Mouse (Mus musculus): ENCODE results near the gene Ly6g5c. TPM values are rescaled to one million over a fixed set of nuclear protein-coding genes. Genes with fewer than 3 reads are reported as not detected.

Gene Ly6g5c
- polyA plus RNA-seq, 1 experiment from 2014 or later: not detected

DNA sequence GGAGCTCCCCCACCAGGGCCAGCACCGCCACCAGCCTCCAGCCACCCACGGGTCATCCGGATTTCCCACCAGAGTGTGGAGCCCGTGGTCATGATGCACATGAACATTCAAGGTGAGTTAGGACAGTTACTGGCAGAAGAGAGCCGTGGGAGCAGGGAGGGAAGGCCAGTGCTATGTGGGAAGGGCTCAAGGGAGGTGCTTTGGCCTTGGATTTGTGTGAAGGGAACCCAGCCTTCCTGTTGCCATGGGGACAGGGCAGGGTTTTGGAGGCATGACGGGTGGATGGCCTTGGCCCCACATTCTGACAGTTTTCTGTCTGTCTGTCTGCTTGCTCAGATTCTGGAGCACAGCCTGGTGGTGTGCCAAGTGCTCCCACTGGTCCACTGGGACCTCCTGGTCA lies 33.9 kb downstream of the Ly6g5c start:
- H3K4me2 ChIP-seq (ENCODE audit: low read depth, low read length): no peak overlapping the region
- ATAC-seq: no peak
- H3K27me3 ChIP-seq (replicated peaks; ENCODE audit: control insufficient read depth, insufficient read depth, low read length): no peaks in the 10 kb centered on the region
- H3K9me3 ChIP-seq (ENCODE audit: control insufficient read depth, low read length): peaks cover 3% of the 10 kb centered on the region; the same call in 1 of the 2 replicates
- H3K27ac ChIP-seq (ENCODE audit: low read length): no peak overlapping the region
- peaks cover 69% of the 10 kb centered on the region for H3K36me3 ChIP-seq (ENCODE audit: control insufficient read depth, insufficient read depth, low read length)
- WGBS: 88% methylated on average over 6 of the region's 6 CpGs
- no peak overlapping the region for H3K9ac ChIP-seq (ENCODE audit: low read depth, low read length)
- H3K4me1 ChIP-seq (ENCODE audit: control insufficient read depth, insufficient read depth, low read length): 0 out of 2 replicates have a peak, but pooled peaks cover 9% of the 10 kb centered on the region
- no peak overlapping the region for H3K4me3 ChIP-seq (ENCODE audit: low read length)

DNA sequence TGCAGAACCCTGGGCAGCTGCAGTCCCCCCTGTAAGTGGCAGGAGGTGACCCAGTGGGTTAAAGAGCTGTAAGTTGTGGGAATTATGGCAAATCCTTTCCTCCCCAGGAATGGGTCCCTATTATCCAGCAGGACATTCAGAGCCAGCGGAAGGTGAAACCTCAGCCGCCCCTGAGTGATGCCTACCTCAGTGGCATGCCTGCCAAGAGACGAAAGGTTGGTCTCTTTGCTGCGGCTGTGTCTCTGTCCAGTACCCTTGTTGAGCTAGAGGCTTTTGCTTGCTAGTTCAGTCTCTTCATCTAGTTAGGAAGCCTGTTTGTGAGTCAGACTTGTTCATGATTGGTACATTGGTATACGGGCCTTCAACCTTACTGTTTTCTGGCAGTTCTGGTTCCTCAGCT lies 38.1 kb downstream of the Ly6g5c start:
- no peaks in the 10 kb centered on the region for H3K27me3 ChIP-seq (replicated peaks; ENCODE audit: control insufficient read depth, insufficient read depth, low read length)
- H3K9me3 ChIP-seq (ENCODE audit: control insufficient read depth, low read length): peaks cover 3% of the 10 kb centered on the region; the same call in 1 of the 2 replicates
- H3K4me3 ChIP-seq (ENCODE audit: low read length): no peak overlapping the region
- peaks cover 80% of the 10 kb centered on the region for H3K36me3 ChIP-seq (ENCODE audit: control insufficient read depth, insufficient read depth, low read length)
- no peak overlapping the region for H3K4me2 ChIP-seq (ENCODE audit: low read depth, low read length)
- no peak overlapping the region for H3K9ac ChIP-seq (ENCODE audit: low read depth, low read length)
- no peaks in the 10 kb centered on the region for H3K4me1 ChIP-seq (ENCODE audit: control insufficient read depth, insufficient read depth, low read length)
- no peak overlapping the region for H3K27ac ChIP-seq (ENCODE audit: low read length)
- no peak for ATAC-seq
- 87% methylated on average over 5 of the region's 5 CpGs for WGBS

GRCm38 (mm10) chr17:35147348-35147747 lies 39.3 kb downstream of the Ly6g5c start:
- Histone ChIP-seq H3K4me1 (ENCODE audit: control insufficient read depth, insufficient read depth, low read length) (no peaks in the 10 kb centered on the region), H3K36me3 (ENCODE audit: control insufficient read depth, insufficient read depth, low read length) (peaks cover 77% of the 10 kb centered on the region), H3K4me3 (ENCODE audit: low read length) (no peak overlapping the region), H3K27ac (ENCODE audit: low read length) (no peak overlapping the region), H3K9ac (ENCODE audit: low read depth, low read length) (no peak overlapping the region), H3K4me2 (ENCODE audit: low read depth, low read length) (no peak overlapping the region), H3K9me3 (ENCODE audit: control insufficient read depth, low read length) (peaks cover 3% of the 10 kb centered on the region; the same call in 1 of the 2 replicates), H3K27me3 (replicated peaks; ENCODE audit: control insufficient read depth, insufficient read depth, low read length) (no peaks in the 10 kb centered on the region)
- ATAC-seq: no peak
- WGBS: 61% methylated on average over 3 of the region's 3 CpGs

- H3K27ac ChIP-seq (ENCODE audit: low read length): peak overlapping the region; percentile 23; the same call in 1 of the 2 replicates
- peaks cover 77% of the 10 kb centered on the region for H3K36me3 ChIP-seq (ENCODE audit: control insufficient read depth, insufficient read depth, low read length)
- no peak overlapping the region for H3K4me3 ChIP-seq (ENCODE audit: low read length)
- no peak overlapping the region for H3K4me2 ChIP-seq (ENCODE audit: low read depth, low read length)
- no peak overlapping the region for H3K9ac ChIP-seq (ENCODE audit: low read depth, low read length)
- H3K4me1 ChIP-seq (ENCODE audit: control insufficient read depth, insufficient read depth, low read length): no peaks in the 10 kb centered on the region
- 69% methylated on average over 5 of the region's 5 CpGs for WGBS
- no peak for ATAC-seq
- H3K9me3 ChIP-seq (ENCODE audit: control insufficient read depth, low read length): peaks cover 3% of the 10 kb centered on the region; the same call in 1 of the 2 replicates
- H3K27me3 ChIP-seq (replicated peaks; ENCODE audit: control insufficient read depth, insufficient read depth, low read length): no peaks in the 10 kb centered on the region
These were observed 40.0 kb downstream of the Ly6g5c start for GRCm38 (mm10) chr17:35147922-35148639.

- Histone ChIP-seq H3K4me1 (ENCODE audit: control insufficient read depth, insufficient read depth, low read length) (no peaks in the 10 kb centered on the region), H3K9ac (ENCODE audit: low read depth, low read length) (no peak overlapping the region), H3K36me3 (ENCODE audit: control insufficient read depth, insufficient read depth, low read length) (peaks cover 72% of the 10 kb centered on the region), H3K27ac (ENCODE audit: low read length) (no peak overlapping the region), H3K4me2 (ENCODE audit: low read depth, low read length) (no peak overlapping the region), H3K27me3 (replicated peaks; ENCODE audit: control insufficient read depth, insufficient read depth, low read length) (no peaks in the 10 kb centered on the region), H3K9me3 (ENCODE audit: control insufficient read depth, low read length) (no peaks in the 10 kb centered on the region), H3K4me3 (ENCODE audit: low read length) (no peak overlapping the region)
- WGBS: 90% methylated on average over 4 of the region's 4 CpGs
- ATAC-seq: no peak
These were observed 44.0 kb downstream of the Ly6g5c start for GRCm38 (mm10) chr17:35152121-35152520.

- no peaks in the 10 kb centered on the region for H3K27me3 ChIP-seq (replicated peaks; ENCODE audit: control insufficient read depth, insufficient read depth, low read length)
These were observed 45.0 kb downstream of the Ly6g5c start for GRCm38 (mm10) chr17:35153077-35153476.

GRCm38 (mm10) chr17:35153931-35154330 lies 45.9 kb downstream of the Ly6g5c start:
- WGBS: 77% methylated on average over 4 of the region's 4 CpGs
- H3K36me3 ChIP-seq (ENCODE audit: control insufficient read depth, insufficient read depth, low read length): peaks cover 85% of the 10 kb centered on the region
- no peaks in the 10 kb centered on the region for H3K27me3 ChIP-seq (replicated peaks; ENCODE audit: control insufficient read depth, insufficient read depth, low read length)
- no peak overlapping the region for H3K4me2 ChIP-seq (ENCODE audit: low read depth, low read length)
- no peak overlapping the region for H3K4me3 ChIP-seq (ENCODE audit: low read length)
- H3K4me1 ChIP-seq (ENCODE audit: control insufficient read depth, insufficient read depth, low read length): no peaks in the 10 kb centered on the region
- H3K9ac ChIP-seq (ENCODE audit: low read depth, low read length): no peak overlapping the region
- H3K27ac ChIP-seq (ENCODE audit: low read length): no peak overlapping the region
- H3K9me3 ChIP-seq (ENCODE audit: control insufficient read depth, low read length): no peaks in the 10 kb centered on the region
- no peak for ATAC-seq

More at GRCm38 (mm10) chr17:35153077-35153476, 45.0 kb downstream of the Ly6g5c start:
- Histone ChIP-seq H3K9me3 (ENCODE audit: control insufficient read depth, low read length) (no peaks in the 10 kb centered on the region), H3K9ac (ENCODE audit: low read depth, low read length) (no peak overlapping the region), H3K4me2 (ENCODE audit: low read depth, low read length) (no peak overlapping the region), H3K4me3 (ENCODE audit: low read length) (no peak overlapping the region), H3K4me1 (ENCODE audit: control insufficient read depth, insufficient read depth, low read length) (no peaks in the 10 kb centered on the region), H3K27ac (ENCODE audit: low read length) (no peak overlapping the region), H3K36me3 (ENCODE audit: control insufficient read depth, insufficient read depth, low read length) (peaks cover 78% of the 10 kb centered on the region)
- WGBS: 89% methylated on average over 9 of the region's 9 CpGs
- ATAC-seq: no peak

DNA sequence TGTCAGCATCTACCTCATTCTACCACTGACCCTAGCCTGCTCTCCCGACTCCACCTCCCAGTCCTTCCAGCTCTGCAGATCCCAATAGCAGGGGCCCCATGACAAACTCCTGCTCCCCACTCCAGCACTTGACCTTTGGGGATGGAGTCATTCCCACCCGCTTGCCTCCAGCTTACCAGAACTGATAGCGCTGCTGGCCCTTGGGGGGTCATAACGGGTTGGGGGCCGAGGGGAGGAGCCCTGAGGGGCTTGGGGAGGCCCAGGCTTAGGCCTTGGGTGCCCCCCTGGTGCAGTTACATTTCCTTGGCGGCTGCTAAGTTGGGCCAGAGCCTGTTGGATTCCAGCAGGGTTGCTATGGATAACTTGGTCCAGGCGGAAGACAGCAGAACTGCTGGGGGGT lies 46.5 kb downstream of the Ly6g5c start:
- Histone ChIP-seq H3K27me3 (replicated peaks; ENCODE audit: control insufficient read depth, insufficient read depth, low read length) (no peaks in the 10 kb centered on the region), H3K4me2 (ENCODE audit: low read depth, low read length) (no peak overlapping the region), H3K9me3 (ENCODE audit: control insufficient read depth, low read length) (no peaks in the 10 kb centered on the region), H3K4me1 (ENCODE audit: control insufficient read depth, insufficient read depth, low read length) (no peaks in the 10 kb centered on the region), H3K4me3 (ENCODE audit: low read length) (no peak overlapping the region), H3K36me3 (ENCODE audit: control insufficient read depth, insufficient read depth, low read length) (peaks cover 85% of the 10 kb centered on the region), H3K9ac (ENCODE audit: low read depth, low read length) (no peak overlapping the region), H3K27ac (ENCODE audit: low read length) (no peak overlapping the region)
- ATAC-seq: no peak
- WGBS: 80% methylated on average over 7 of the region's 7 CpGs

- no peaks in the 10 kb centered on the region for H3K27me3 ChIP-seq (replicated peaks; ENCODE audit: control insufficient read depth, insufficient read depth, low read length)
- no peak overlapping the region for H3K9ac ChIP-seq (ENCODE audit: low read depth, low read length)
- ATAC-seq: no peak
- WGBS: 89% methylated on average over 12 of the region's 12 CpGs
- H3K27ac ChIP-seq (ENCODE audit: low read length): no peak overlapping the region
- no peak overlapping the region for H3K4me3 ChIP-seq (ENCODE audit: low read length)
- peaks cover 82% of the 10 kb centered on the region for H3K36me3 ChIP-seq (ENCODE audit: control insufficient read depth, insufficient read depth, low read length)
- no peaks in the 10 kb centered on the region for H3K4me1 ChIP-seq (ENCODE audit: control insufficient read depth, insufficient read depth, low read length)
- no peak overlapping the region for H3K4me2 ChIP-seq (ENCODE audit: low read depth, low read length)
- H3K9me3 ChIP-seq (ENCODE audit: control insufficient read depth, low read length): no peaks in the 10 kb centered on the region
These were observed 47.4 kb downstream of the Ly6g5c start for GRCm38 (mm10) chr17:35155451-35155850.
